Mouse (Mus musculus): ENCODE data around the gene Wdr89. TPM values are rescaled to one million over a fixed set of nuclear protein-coding genes. Genes with fewer than 3 reads are reported as not detected.
"Not testable (repeated sequence)": the region's sequence is repeated elsewhere in the genome, so short reads cannot be mapped to it uniquely, and the experiment has no call there.

The Wdr89 gene
- total RNA-seq (2012; rRNA removed) = 24.8 and 29.8 TPM in 2 replicates

GRCm38 (mm10) chr12:75669258-75670106 is at the start of gene Wdr89:
Wdr89 (minus strand) TSS chr12:75669537.
- H3K9me3 ChIP-seq (ENCODE audit: control insufficient read depth, insufficient read depth, low read depth, low read length) = no peaks in the 10 kb centered on the region
- H3K4me1 ChIP-seq (ENCODE audit: control insufficient read depth in 2 of 2, insufficient read depth in 2 of 2, low read length in 2 of 2, poor library complexity in 1 of 2) = peaks cover 0 to 2% of the 10 kb centered on the region in 2 experiments; a peak in 2 of 4 replicates
- in situ Hi-C loops (cut with MboI; ENCODE audit: low sequenced_read_pairs in 2 of 2, unreplicated experiment in 2 of 2) = no loop called here
- peak within 1 kb of the TSS; percentile 80 to 96 for H3K4me3 ChIP-seq (ENCODE audit: insufficient read depth in 1 of 2, low read depth in 1 of 2, low read length in 2 of 2, poor library complexity in 1 of 2, severe bottlenecking in 1 of 2)
- TF ChIP-seq ZNF384 (IDR thresholded peaks at IDR 0.05; ENCODE audit: low read depth, low read length) (no peak), HCFC1 (IDR thresholded peaks at IDR 0.05; ENCODE audit: borderline replicate concordance, insufficient read depth, low read length) (peak; percentile 79), CHD2 (IDR thresholded peaks at IDR 0.05; ENCODE audit: low read depth, low read length) (no peak), ZC3H11A (IDR thresholded peaks at IDR 0.05; ENCODE audit: borderline replicate concordance, low read depth, low read length) (no peak), MAFK (IDR thresholded peaks at IDR 0.05; ENCODE audit: insufficient read depth, low read depth, low read length) (0 out of 2 replicates have a peak, but pooled peaks have one; percentile 12)
- H3K9ac ChIP-seq (ENCODE audit: insufficient read depth, low read depth, low read length, poor library complexity, severe bottlenecking) = peak within 1 kb of the TSS; percentile 91
- DNase-seq (ENCODE audit: low read depth, low spot score) = peak; percentile 99
- peak within 1 kb of the TSS; percentile 57 for H3K27ac ChIP-seq (ENCODE audit: insufficient read depth, low read depth, low read length, poor library complexity, severe bottlenecking)
- peaks cover 2% of the 10 kb centered on the region for H3K36me3 ChIP-seq (ENCODE audit: control insufficient read depth, insufficient read depth, low read length, poor library complexity, severe bottlenecking)

- Histone ChIP-seq H3K4me1 (ENCODE audit: control insufficient read depth in 2 of 2, insufficient read depth in 2 of 2, low read length in 2 of 2, poor library complexity in 1 of 2) (no peaks in the 10 kb centered on the region), H3K4me3 (ENCODE audit: insufficient read depth in 1 of 2, low read depth in 1 of 2, low read length in 2 of 2, poor library complexity in 1 of 2, severe bottlenecking in 1 of 2) (no peak overlapping the region), H3K9me3 (ENCODE audit: control insufficient read depth, insufficient read depth, low read depth, low read length) (no peaks in the 10 kb centered on the region), H3K9ac (ENCODE audit: insufficient read depth, low read depth, low read length, poor library complexity, severe bottlenecking) (no peak overlapping the region), H3K36me3 (ENCODE audit: control insufficient read depth, insufficient read depth, low read length, poor library complexity, severe bottlenecking) (no peaks in the 10 kb centered on the region), H3K27ac (ENCODE audit: insufficient read depth, low read depth, low read length, poor library complexity, severe bottlenecking) (no peak overlapping the region)
- in situ Hi-C loops (cut with MboI; ENCODE audit: low sequenced_read_pairs in 2 of 2, unreplicated experiment in 2 of 2) = no loop called here
- DNase-seq (ENCODE audit: low read depth, low spot score) = no peak
- TF ChIP-seq ZC3H11A (IDR thresholded peaks at IDR 0.05; ENCODE audit: borderline replicate concordance, low read depth, low read length) (no peak), ZNF384 (IDR thresholded peaks at IDR 0.05; ENCODE audit: low read depth, low read length) (no peak), CHD2 (IDR thresholded peaks at IDR 0.05; ENCODE audit: low read depth, low read length) (no peak), MAFK (IDR thresholded peaks at IDR 0.05; ENCODE audit: insufficient read depth, low read depth, low read length) (no peak), HCFC1 (IDR thresholded peaks at IDR 0.05; ENCODE audit: borderline replicate concordance, insufficient read depth, low read length) (no peak)
These were observed 44.3 kb upstream of the Wdr89 start for GRCm38 (mm10) chr12:75713596-75713995.

GRCm38 (mm10) chr12:75712905-75713304 is 43.6 kb upstream of the Wdr89 start:
- H3K27ac ChIP-seq (ENCODE audit: insufficient read depth, low read depth, low read length, poor library complexity, severe bottlenecking); H3K9ac ChIP-seq (ENCODE audit: insufficient read depth, low read depth, low read length, poor library complexity, severe bottlenecking); H3K4me3 ChIP-seq (ENCODE audit: insufficient read depth in 1 of 2, low read depth in 1 of 2, low read length in 2 of 2, poor library complexity in 1 of 2, severe bottlenecking in 1 of 2); H3K9me3 ChIP-seq (ENCODE audit: control insufficient read depth, insufficient read depth, low read depth, low read length); H3K36me3 ChIP-seq (ENCODE audit: control insufficient read depth, insufficient read depth, low read length, poor library complexity, severe bottlenecking); DNase-seq (ENCODE audit: low read depth, low spot score); H3K4me1 ChIP-seq (ENCODE audit: control insufficient read depth in 2 of 2, insufficient read depth in 2 of 2, low read length in 2 of 2, poor library complexity in 1 of 2); in situ Hi-C loops (cut with MboI; ENCODE audit: low sequenced_read_pairs in 2 of 2, unreplicated experiment in 2 of 2): not testable (repeated sequence)

GRCm38 (mm10) chr12:75710596-75711376 is 41.4 kb upstream of the Wdr89 start:
- H3K9me3 ChIP-seq (ENCODE audit: control insufficient read depth, insufficient read depth, low read depth, low read length) = no peaks in the 10 kb centered on the region
- no peak for DNase-seq (ENCODE audit: low read depth, low spot score)
- no peaks in the 10 kb centered on the region for H3K36me3 ChIP-seq (ENCODE audit: control insufficient read depth, insufficient read depth, low read length, poor library complexity, severe bottlenecking)
- TF ChIP-seq CHD2 (IDR thresholded peaks at IDR 0.05; ENCODE audit: low read depth, low read length) (no peak), ZC3H11A (IDR thresholded peaks at IDR 0.05; ENCODE audit: borderline replicate concordance, low read depth, low read length) (no peak), HCFC1 (IDR thresholded peaks at IDR 0.05; ENCODE audit: borderline replicate concordance, insufficient read depth, low read length) (no peak), MAFK (IDR thresholded peaks at IDR 0.05; ENCODE audit: insufficient read depth, low read depth, low read length) (no peak), ZNF384 (IDR thresholded peaks at IDR 0.05; ENCODE audit: low read depth, low read length) (no peak)
- H3K4me3 ChIP-seq (ENCODE audit: insufficient read depth in 1 of 2, low read depth in 1 of 2, low read length in 2 of 2, poor library complexity in 1 of 2, severe bottlenecking in 1 of 2) = no peak overlapping the region
- no peak overlapping the region for H3K27ac ChIP-seq (ENCODE audit: insufficient read depth, low read depth, low read length, poor library complexity, severe bottlenecking)
- no peak overlapping the region for H3K9ac ChIP-seq (ENCODE audit: insufficient read depth, low read depth, low read length, poor library complexity, severe bottlenecking)
- in situ Hi-C loops (cut with MboI; ENCODE audit: low sequenced_read_pairs in 2 of 2, unreplicated experiment in 2 of 2) = no loop called here
- no peaks in the 10 kb centered on the region for H3K4me1 ChIP-seq (ENCODE audit: control insufficient read depth in 2 of 2, insufficient read depth in 2 of 2, low read length in 2 of 2, poor library complexity in 1 of 2)

All from ES-E14 (cell line).